Mouse (Mus musculus) cortical plate, adult 2 months (tissue): ENCODE measurements around the gene Dhrs3.

ENCODE experiments used
- CTCF ChIP-seq: fragments of 200-500 bp; IDR thresholded peaks from 2 replicates; pipeline ENCODE4 v1.5.1; 2011; ENCODE audit warnings: mild to moderate bottlenecking, control low read depth, low read length; ENCODE audit not compliant: insufficient read depth; ENCODE audit errors: extremely low read depth
- POLR2A ChIP-seq: fragments of 200-500 bp; IDR thresholded peaks from 2 replicates; pipeline ENCODE4 v1.6.1; 2011; ENCODE audit warnings: mild to moderate bottlenecking, low read length, control low read depth; ENCODE audit not compliant: insufficient read depth; ENCODE audit errors: extremely low read depth

GRCm38 (mm10) chr4:144908825-144909224, 16.2 kb downstream of the Dhrs3 start:
- TF ChIP-seq CTCF (no peak), POLR2A (no peak)
